Mouse (Mus musculus) spleen, adult 2 months (tissue): ENCODE results near the gene Slc46a3.

ENCODE experiments used
- CTCF ChIP-seq: fragments of 200-500 bp; IDR thresholded peaks from 2 replicates; pipeline ENCODE4 v1.5.1; 2011; ENCODE audit warnings: mild to moderate bottlenecking, inconsistent platforms; ENCODE audit not compliant: insufficient read depth, insufficient read length, insufficient replicate concordance; ENCODE audit errors: extremely low read depth
- POLR2A ChIP-seq: fragments of 200-500 bp; IDR thresholded peaks from 2 replicates; pipeline ENCODE4 v1.6.1; 2011; ENCODE audit warnings: low read depth, low read length, inconsistent platforms

GRCm38 (mm10) chr5:147892735-147893134, 1.9 kb downstream of the Slc46a3 start:
- TF ChIP-seq CTCF = no peak
- TF ChIP-seq POLR2A = no peak
